Mouse (Mus musculus): ENCODE measurements around the gene Tcstv1.
"Not testable (repeated sequence)": the region's sequence is repeated elsewhere in the genome, so short reads cannot be mapped to it uniquely, and the experiment has no call there.

The Tcstv1 gene

DNA sequence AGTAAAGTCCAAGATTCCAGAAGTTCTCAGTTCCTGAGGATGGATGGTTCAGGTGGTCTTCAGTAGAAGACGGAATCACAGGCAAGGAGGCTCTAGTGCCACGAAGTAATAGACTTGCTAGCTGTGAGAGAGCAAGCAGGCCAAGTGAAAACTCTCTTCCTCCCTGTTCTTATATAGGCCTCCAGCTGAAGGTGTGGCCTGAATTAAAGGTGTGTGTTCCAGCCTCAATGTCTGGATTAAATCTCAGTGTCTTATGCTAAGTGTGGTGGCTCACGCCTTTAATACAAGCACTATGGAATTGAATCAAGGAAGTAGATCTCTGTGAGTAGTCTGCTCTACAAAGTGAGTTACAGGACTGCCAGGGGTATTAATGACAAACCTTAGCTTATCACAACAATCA lies at the start of gene Tcstv1:
Gene Tcstv1, minus strand, starts transcription at position 101 of the 400 bp plus-strand sequence.
- not testable (repeated sequence) for DNase-seq (ENCODE audit: low spot score)

DNA sequence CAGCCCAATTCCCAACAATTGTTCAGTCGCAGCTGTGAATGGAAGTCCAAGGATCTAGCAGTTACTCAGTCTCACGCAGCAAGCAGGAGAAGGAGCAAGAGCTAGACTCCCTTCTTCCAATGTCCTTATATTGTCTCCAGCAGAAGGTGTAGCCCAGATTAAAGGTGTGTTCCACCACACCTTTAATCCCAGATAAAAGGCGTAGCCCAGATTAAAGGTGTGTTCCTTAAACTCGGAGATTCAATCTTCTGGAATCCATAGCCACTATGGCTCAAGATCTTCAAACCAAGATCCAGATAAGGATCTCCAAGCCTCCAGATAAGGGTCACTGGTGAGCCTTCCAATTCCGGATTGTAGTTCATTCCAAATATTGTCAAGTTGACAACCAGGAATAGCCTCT lies 34.6 kb upstream of the Tcstv1 start, which contains the start of gene Gm21761:
Gene Gm21761, minus strand, starts transcription at position 101 of the 400 bp plus-strand sequence.
- not testable (repeated sequence) for DNase-seq (ENCODE audit: low spot score)

DNA sequence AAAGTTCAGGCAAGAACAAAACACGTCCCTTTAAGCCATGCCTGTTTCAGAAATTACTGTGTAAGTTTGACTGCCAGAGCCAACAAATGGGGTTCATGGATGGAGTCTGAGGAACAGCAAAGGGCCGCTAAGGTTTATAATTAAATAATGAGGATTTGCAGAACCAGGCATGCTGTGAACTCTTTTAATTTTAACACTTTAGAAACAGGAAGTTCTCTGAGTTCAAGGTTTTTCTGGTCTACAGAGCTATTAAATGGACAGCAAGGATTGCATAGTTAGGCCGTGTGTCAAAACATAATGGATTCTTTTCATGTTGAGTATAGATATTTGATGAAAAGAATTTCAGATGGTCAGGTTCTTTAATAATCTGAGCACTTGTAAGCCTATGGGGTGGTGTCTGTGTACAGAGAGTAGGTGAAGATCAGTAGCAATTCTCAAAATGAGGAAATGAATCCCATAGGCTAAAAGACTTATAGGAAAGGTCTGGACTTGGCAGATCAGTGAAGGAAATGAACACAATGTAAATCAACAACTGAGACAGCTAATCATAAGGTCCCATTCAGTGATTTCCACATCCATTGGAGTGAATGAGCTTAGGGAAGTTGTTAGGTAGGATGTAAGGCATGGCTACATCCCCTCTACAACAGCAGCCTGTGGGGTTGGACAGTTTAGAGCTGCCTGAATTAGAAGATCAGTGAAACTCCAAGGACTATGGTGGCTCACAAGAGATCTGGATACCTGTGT lies 30.2 kb upstream of the Tcstv1 start:
- not testable (repeated sequence) for DNase-seq (ENCODE audit: low spot score)

DNA sequence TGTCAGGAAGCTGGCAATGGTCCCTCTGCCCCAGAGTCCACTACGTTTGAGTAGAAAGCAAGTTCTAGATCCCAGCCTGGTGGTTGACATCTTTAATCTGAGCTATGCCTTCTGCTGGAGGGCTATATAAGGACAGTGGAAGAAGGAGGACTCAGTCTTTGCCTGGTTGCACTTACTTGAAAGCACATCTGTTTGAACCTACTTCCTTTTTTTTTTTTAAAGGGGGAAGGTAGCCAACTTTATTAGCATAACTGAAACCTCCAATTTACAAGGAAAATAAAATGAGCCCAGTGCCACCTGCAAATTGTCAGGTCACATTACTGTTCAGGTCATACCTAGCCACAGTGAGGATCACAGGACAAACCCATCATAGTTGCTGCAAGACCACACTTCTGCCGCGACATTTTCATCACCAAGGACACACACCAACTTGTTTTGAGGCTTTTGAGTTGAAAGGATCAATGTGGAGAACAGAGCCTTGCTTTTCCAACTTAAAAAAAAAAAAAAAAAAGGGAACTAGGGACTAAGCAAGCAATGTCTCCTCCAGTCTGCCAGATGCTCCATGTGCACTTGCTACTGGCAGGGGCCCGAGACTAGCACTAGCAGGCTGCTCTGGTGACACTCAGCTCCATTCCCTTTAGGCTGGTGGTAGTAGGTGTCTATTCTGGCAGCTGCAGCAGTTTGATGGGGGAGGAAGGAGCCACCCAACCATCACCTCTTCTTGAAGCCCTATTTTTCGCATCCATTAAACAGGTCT lies 22.6 kb upstream of the Tcstv1 start:
- DNase-seq (ENCODE audit: low spot score): not testable (repeated sequence)

DNA sequence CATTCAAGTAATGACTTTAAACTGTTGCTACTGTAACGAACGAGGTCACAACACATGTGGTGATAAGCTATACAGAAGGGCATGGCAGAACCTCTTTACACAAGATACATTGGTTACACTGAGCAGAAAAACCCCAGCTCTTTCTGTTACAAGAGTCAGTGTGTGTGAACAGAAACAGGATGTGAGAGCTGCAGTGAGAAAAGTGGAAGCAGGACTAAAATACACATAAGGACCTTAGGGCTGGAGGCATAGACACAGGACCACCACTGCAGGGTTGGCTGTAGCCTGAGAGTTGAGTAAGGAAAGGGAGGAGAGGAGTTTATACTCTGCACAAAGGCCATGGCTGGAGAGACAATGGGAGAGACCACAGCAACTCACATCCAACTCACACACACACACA lies 21.9 kb upstream of the Tcstv1 start:
- not testable (repeated sequence) for DNase-seq (ENCODE audit: low spot score)

DNA sequence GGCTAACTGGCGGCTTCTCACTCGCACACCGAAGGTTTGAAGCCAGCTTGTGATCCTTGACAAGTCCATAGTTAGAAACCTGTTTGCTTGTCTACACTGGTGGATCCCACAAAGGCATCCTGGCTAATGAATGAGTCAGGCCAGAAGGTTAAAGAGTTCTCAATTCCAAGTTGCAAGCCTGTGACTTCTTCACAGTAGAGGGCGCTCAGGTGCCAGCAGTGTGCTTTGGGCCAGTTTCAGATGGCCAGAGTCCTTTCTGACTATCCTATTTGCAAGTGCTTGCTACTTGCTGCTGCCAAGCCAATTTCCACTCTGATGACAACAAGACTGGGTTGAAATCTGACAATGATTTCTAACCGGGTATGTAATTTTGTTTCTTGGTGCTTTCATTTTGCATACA lies 4.0 kb upstream of the Tcstv1 start:
- not testable (repeated sequence) for DNase-seq (ENCODE audit: low spot score)

DNA sequence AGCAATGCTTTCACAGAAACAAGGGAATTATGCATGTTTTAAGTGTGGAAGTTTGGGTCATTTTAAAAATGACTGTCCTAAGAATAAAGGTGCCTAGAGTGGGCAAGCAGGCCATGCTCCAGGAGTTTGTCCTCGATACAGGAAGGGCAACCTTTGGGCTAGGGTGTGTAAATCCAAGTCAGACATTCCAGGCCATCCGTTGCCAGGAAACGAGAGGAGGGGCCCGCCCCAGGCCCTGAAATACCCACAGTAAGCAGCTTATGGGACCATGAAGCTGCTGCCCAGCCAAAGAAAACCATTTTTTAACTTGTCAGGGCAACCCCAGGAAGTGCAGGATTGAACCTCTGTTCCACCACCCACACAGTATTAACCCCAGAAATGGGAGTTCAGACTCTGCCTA lies 7.7 kb downstream of the Tcstv1 start:
- DNase-seq (ENCODE audit: low spot score): not testable (repeated sequence)

DNA sequence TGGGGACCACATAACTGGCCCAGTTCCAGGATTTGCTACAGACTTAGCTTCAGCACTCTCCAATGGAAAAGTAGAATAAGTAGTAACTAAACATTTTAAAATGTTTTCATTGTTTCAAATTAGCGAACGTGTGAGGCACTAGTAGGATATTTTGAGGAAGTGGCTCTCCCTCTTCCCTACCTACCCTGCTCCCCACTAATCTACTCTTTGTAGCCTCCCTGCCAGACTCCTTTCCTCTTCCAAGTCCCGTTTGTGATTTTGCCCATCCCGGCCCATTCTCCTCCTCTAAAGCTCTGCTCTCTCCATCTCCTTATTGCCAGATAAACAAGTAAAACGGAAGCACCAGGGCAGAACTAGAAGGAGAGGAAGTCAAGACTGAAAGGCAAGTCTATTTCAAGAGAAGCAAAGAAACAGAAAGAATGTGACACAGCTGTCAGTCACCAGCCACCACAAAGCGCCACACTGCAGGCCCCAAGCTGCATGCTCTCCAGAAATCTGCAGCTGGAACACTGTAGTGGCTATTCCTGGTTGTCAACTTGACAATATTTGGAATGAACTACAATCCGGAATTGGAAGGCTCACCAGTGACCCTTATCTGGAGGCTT lies 30.1 kb downstream of the Tcstv1 start:
- not testable (repeated sequence) for DNase-seq (ENCODE audit: low spot score)

DNA sequence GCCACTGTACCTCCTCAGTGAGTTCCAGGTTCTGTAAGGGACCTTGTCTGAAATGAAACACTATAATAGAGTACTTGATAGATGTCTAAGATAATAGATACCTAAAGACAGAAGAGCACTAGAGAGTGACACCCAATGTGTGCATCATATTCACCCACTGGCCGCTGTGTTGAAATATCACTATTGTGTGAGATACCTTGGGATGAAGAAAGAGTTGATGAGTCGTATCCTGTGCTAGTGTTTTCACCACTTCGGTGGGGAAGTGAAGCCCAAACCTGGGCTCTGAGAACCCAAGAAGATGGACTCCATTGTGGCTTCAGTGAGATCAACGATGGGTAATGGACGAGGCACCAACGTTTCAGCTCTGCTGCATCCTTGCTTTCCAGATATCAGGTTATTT lies 32.2 kb downstream of the Tcstv1 start:
- not testable (repeated sequence) for DNase-seq (ENCODE audit: low spot score)

All from layer of hippocampus, adult 9-10 months (tissue).